Mouse (Mus musculus) forebrain, embryonic 16.5 days (tissue): ENCODE data around the gene Fstl1. TPM values are rescaled to one million over a fixed set of nuclear protein-coding genes. Genes with fewer than 3 reads are reported as not detected.

Experiments
- ATAC-seq: fragments of 200-750 bp; cut with Nextera tagmentation; 2 replicates; pipeline ENCODE4 v1.8.0; 2017; ENCODE audit warnings: mild to moderate bottlenecking, moderate library complexity
- H3K27ac ChIP-seq: fragments of 300-500 bp; sonication (generic); 2 replicates; pipeline ENCODE4 v1.5.1; 2014; ENCODE audit warnings: low read length, control low read depth
- H3K27me3 ChIP-seq: fragments of 300-500 bp; sonication (generic); replicated peaks from 2 replicates; pipeline ENCODE4 v1.6.1; 2014; ENCODE audit warnings: low read length; ENCODE audit not compliant: control insufficient read depth, insufficient read depth
- H3K36me3 ChIP-seq: fragments of 300-500 bp; sonication (generic); 2 replicates; pipeline ENCODE4 v1.6.1; 2014; ENCODE audit not compliant: control insufficient read depth, insufficient read depth
- H3K4me1 ChIP-seq: fragments of 300-500 bp; sonication (generic); replicated peaks from 2 replicates; pipeline ENCODE4 v1.6.1; 2014; ENCODE audit warnings: low read length; ENCODE audit not compliant: control insufficient read depth, insufficient read depth
- H3K4me2 ChIP-seq: fragments of 300-500 bp; sonication (generic); 2 replicates; pipeline ENCODE4 v1.6.1; 2014; ENCODE audit warnings: mild to moderate bottlenecking, low read length, control low read depth
- H3K4me3 ChIP-seq: fragments of 300-500 bp; sonication (generic); replicated peaks from 2 replicates; pipeline ENCODE4 v1.5.1; 2014; ENCODE audit warnings: mild to moderate bottlenecking, low read length, control low read depth
- H3K9ac ChIP-seq: fragments of 300-500 bp; sonication (generic); replicated peaks from 2 replicates; pipeline ENCODE4 v1.6.1; 2014; ENCODE audit warnings: low read depth, low read length, control low read depth
- H3K9me3 ChIP-seq: fragments of 300-500 bp; sonication (generic); 2 replicates; pipeline ENCODE4 v1.6.1; 2016; ENCODE audit warnings: low read length; ENCODE audit not compliant: control insufficient read depth
- WGBS: fragments of 180-500 bp; shearing (Covaris S2); extraction: QIAGEN DNeasy Blood & Tissue Kit; methylation state at CpG from one replicate; pipeline ENCODE4 v1.1.7; 2014; 5-methylcytosine and 5-hydroxymethylcytosine counted together
- polyA plus RNA-seq: library from polyadenylated mRNA; unstranded; fragments of >200 nt; fragmentation: Nextera tagmentation; extraction: Ambion mirVana; gene quantifications from 2 replicates; pipeline ENCODE4 v1.2.1, GENCODE M21; 2015

Gene Fstl1
- polyA plus RNA-seq, 1 experiment from 2014 or later: 75.6 TPM

DNA sequence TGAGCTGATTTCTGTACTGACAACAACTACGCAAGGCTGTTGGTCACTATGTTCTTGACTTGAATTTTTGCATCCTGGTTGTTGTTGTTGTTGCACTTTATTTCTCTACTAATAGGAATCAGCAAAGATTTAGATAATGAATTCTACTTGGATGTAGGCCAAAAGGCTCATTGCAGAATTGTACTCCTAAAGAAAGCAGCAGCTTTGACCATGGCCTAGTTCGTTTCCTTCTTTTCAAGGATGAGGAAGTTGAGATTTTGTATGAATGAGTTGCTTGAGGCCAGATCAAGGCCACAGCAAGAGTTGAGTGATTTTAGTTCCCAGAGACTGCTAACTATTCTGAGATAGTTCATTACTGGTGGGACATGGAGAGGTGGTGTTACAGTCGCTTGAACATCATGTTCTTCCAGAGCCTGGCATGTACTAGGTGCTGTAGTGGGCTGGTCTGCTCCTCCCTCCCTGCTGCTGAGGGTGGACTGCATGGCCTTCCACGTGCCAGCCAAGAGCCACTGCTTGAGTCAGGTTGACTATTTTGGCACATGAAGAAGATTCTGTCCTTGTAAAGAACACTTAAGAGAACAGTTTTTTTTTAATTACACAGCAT is 94.5 kb downstream of the Fstl1 start:
- no peak for ATAC-seq
- Histone ChIP-seq H3K4me1 (peaks cover 25% of the 10 kb centered on the region), H3K27me3 (no peaks in the 10 kb centered on the region), H3K27ac (no peak overlapping the region), H3K9ac (no peak overlapping the region), H3K4me3 (no peak overlapping the region), H3K4me2 (peak overlapping the region; percentile 12), H3K9me3 (no peaks in the 10 kb centered on the region), H3K36me3 (no peaks in the 10 kb centered on the region)
- WGBS: 55% methylated on average over 4 of the region's 4 CpGs

- no peak overlapping the region for H3K9ac ChIP-seq
- peak overlapping the region; percentile 28; the same call in 1 of the 2 replicates for H3K27ac ChIP-seq
- no peak overlapping the region for H3K4me2 ChIP-seq
- 78% methylated on average over 4 of the region's 4 CpGs for WGBS
- ATAC-seq: no peak
- peaks cover 16% of the 10 kb centered on the region for H3K36me3 ChIP-seq
- peaks cover 19% of the 10 kb centered on the region for H3K4me1 ChIP-seq
- no peaks in the 10 kb centered on the region for H3K27me3 ChIP-seq
- H3K4me3 ChIP-seq: no peak overlapping the region
- H3K9me3 ChIP-seq: no peaks in the 10 kb centered on the region
Observed at GRCm38 (mm10) chr16:37874501-37875235, 98.0 kb downstream of the Fstl1 start.

DNA sequence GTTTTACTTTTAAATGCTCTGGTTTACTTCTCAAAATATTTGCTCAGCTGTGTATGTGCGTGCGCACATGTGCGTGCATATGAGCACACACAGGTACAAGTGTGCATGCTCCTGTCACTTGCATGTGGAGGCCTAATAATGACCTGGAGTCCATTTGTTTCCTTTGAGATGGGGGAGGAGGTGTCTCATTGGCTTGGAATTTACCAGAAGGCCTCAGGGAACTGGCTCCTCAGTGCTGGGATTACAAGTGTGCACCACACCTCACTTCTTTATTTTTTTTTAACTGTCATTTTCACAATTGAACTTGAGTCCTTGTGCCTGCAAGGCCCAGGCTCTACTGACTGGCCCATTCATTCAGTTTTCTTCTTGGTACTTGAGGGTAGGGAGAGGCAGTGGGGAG is 100.7 kb downstream of the Fstl1 start:
- H3K4me3 ChIP-seq: no peak overlapping the region
- no peak for ATAC-seq
- no peak overlapping the region for H3K27ac ChIP-seq
- WGBS: 100% methylated on average over 3 of the region's 3 CpGs
- H3K4me1 ChIP-seq: no peaks in the 10 kb centered on the region
- H3K9me3 ChIP-seq: no peaks in the 10 kb centered on the region
- H3K4me2 ChIP-seq: no peak overlapping the region
- H3K36me3 ChIP-seq: peaks cover 25% of the 10 kb centered on the region
- no peaks in the 10 kb centered on the region for H3K27me3 ChIP-seq
- H3K9ac ChIP-seq: no peak overlapping the region

DNA sequence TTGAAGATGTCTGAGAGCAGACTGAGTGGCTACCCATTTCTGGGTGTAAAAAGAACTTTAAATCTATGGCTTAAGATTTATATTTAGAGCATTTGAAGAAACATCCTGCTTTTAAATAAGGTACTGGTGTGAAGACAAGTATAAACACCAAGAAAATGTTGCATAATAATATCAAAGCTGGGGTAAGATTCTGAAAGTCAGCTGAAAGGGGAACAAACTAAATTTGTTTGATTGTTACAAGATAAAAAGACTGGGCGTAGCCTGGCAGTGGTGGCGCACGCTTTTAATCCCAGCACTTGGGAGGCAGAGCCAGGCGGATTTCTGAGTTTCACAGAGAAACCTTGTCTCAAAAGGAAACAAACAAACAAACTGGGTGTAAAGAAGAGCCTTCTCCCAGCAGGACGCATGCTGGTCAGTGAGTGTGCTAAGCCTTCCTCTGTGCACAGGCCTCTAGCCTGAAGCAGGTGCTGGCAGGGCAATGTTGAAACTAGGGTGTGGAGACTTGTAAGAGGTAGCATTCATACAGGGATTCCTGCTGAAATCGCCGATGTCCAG is 102.4 kb downstream of the Fstl1 start:
- peaks cover 34% of the 10 kb centered on the region for H3K36me3 ChIP-seq
- no peaks in the 10 kb centered on the region for H3K9me3 ChIP-seq
- H3K4me3 ChIP-seq: no peak overlapping the region
- WGBS: 87% methylated on average over 7 of the region's 7 CpGs
- no peak overlapping the region for H3K27ac ChIP-seq
- H3K27me3 ChIP-seq: no peaks in the 10 kb centered on the region
- ATAC-seq: no peak
- no peaks in the 10 kb centered on the region for H3K4me1 ChIP-seq
- H3K4me2 ChIP-seq: no peak overlapping the region
- no peak overlapping the region for H3K9ac ChIP-seq

GRCm38 (mm10) chr16:37879750-37880419 is 103.2 kb downstream of the Fstl1 start:
- Histone ChIP-seq H3K4me2 (no peak overlapping the region), H3K4me3 (no peak overlapping the region), H3K9ac (no peak overlapping the region), H3K27me3 (no peaks in the 10 kb centered on the region), H3K4me1 (no peaks in the 10 kb centered on the region), H3K36me3 (peaks cover 34% of the 10 kb centered on the region), H3K27ac (no peak overlapping the region), H3K9me3 (no peaks in the 10 kb centered on the region)
- 97% methylated on average over 4 of the region's 4 CpGs for whole genome bisulfite sequencing
- no peak for ATAC-seq

- Histone ChIP-seq H3K27ac (no peak overlapping the region), H3K9ac (no peak overlapping the region), H3K4me2 (no peak overlapping the region), H3K36me3 (peaks cover 34% of the 10 kb centered on the region), H3K4me1 (no peaks in the 10 kb centered on the region), H3K4me3 (no peak overlapping the region), H3K27me3 (no peaks in the 10 kb centered on the region), H3K9me3 (no peaks in the 10 kb centered on the region)
- WGBS: 87% methylated on average over 2 of the region's 2 CpGs
- ATAC-seq: no peak
Observed at GRCm38 (mm10) chr16:37881168-37881567, 104.5 kb downstream of the Fstl1 start.

Other genes with a start within 250 kb of the Fstl1 start
- 40.4 and 46.0 TPM in 2 replicates for gene Gtf2e1, start 237.1 kb upstream of the Fstl1 start, polyA plus RNA-seq
- gene Rabl3, start 237.0 kb upstream of the Fstl1 start, polyA plus RNA-seq: 16.6 and 17.0 TPM in 2 replicates
- gene Hgd, start 196.7 kb upstream of the Fstl1 start, polyA plus RNA-seq: 0.19 and 0.23 TPM in 2 replicates
- 49.6 and 68.2 TPM in 2 replicates for gene Ndufb4, start 122.4 kb upstream of the Fstl1 start, polyA plus RNA-seq
- gene Gm36028, start 84.3 kb downstream of the Fstl1 start, polyA plus RNA-seq: 0.19 TPM in 1 of 2 replicates, not detected in the other
- 54.4 and 66.3 TPM in 2 replicates for gene Lrrc58, start 91.5 kb downstream of the Fstl1 start, polyA plus RNA-seq
- 5.4 and 5.6 TPM in 2 replicates for gene Gpr156, start 139.6 kb downstream of the Fstl1 start, polyA plus RNA-seq